Mouse (Mus musculus): ENCODE measurements around the gene Slco1c1. TPM values are rescaled to one million over a fixed set of nuclear protein-coding genes. Genes with fewer than 3 reads are reported as not detected.

Gene Slco1c1
- polyA plus RNA-seq (2012; rRNA removed), result not detected in 2 replicates

DNA sequence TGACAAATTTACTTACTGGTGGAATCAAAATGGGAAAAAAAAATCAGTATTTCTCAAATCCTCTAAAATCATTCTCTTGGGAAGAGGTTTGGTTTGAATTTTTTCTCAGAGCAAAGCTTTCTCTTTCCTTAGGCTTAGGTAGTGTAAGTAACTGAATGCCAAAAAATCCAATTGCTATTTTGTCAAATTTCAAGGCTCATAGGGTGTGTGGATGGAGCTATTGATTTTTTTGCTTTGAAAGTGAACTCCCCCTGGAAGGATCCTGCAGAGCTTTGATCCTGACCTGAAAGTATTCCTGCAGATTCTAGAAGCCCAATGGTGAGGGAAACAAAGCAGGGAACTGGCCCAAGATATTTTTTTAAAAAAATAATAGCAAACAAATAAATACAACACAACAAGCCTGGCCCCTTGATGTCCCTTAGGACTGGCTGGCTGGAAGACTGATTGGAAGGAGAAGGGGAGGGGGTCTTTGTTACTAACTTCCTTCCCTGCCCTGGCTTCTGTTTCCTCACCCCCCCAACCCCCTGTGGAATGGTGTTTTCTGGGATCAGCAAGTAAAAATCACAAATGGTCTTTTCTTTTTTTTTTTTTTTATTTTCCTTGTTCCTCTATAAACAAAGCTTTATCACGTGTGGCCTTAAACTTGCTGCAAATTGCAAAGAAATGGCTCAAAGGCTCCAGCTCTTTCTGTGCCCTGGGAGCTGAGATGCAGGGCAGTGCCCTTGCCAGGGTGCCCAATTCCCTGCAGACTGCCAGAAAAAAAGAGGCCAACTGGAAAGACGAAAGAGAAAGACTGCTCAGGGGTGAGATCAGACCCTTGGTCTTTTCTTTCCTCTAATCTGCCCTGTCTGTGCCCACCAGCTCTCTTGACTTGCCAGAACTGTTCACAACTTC is at the start of gene Slco1c1:
Gene Slco1c1 (plus strand): TSS at position 622 of the 894 bp plus-strand sequence.

Other genes with a start within 250 kb of the Slco1c1 start
- not detected in 2 replicates for gene Slco1b2, start 105.2 kb downstream of the Slco1c1 start, polyA plus RNA-seq (2012; rRNA removed)
- gene Gm5724, start 249.4 kb downstream of the Slco1c1 start, polyA plus RNA-seq (2012; rRNA removed), result not detected in 2 replicates